Mouse (Mus musculus) hindbrain, embryonic 13.5 days (tissue): ENCODE results near the gene Slc52a3. TPM values are rescaled to one million over a fixed set of nuclear protein-coding genes. Genes with fewer than 3 reads are reported as not detected.

Experiments
- microRNA counts: library from miRNA; unstranded; fragments of <30 nt; microRNA quantifications from one replicate; lab custom pipeline; 2016
- microRNA-seq: library from miRNA; unstranded; fragments of <30 nt; microRNA quantifications from one replicate; pipeline ENCODE4, GENCODE M21; 2016
- polyA plus RNA-seq: library from polyadenylated mRNA; unstranded; fragments of >200 nt; fragmentation: Nextera tagmentation; extraction: Ambion mirVana; gene quantifications from 2 replicates; pipeline ENCODE4 v1.2.1, GENCODE M21; 2015

Gene Slc52a3
- polyA plus RNA-seq, 1 experiment from 2014 or later, result 0.55 TPM

MicroRNAs encoded within 50 kb of the gene (microRNA counts, 519-probe panel; counts per million panel counts)
- 51.3 counts per million for microRNA mmu-miR-1953 (lab: Ali Mortazavi, UCI)

Small RNA genes lying within 50 kb of the gene (microRNA-seq; reads per million reads assigned to microRNA genes)
- not detected for gene Mir1953

Other genes starting within 250 kb of the Slc52a3 start
- gene Rspo4, start 153.6 kb upstream of the Slc52a3 start, polyA plus RNA-seq, result 0.39 and 0.47 TPM in 2 replicates
- gene Angpt4, start 85.3 kb upstream of the Slc52a3 start, polyA plus RNA-seq, result 0.35 and 0.64 TPM in 2 replicates
- 68.1 and 71.4 TPM in 2 replicates for gene Fam110a, start 16.3 kb upstream of the Slc52a3 start, polyA plus RNA-seq
- 24.0 and 27.8 TPM in 2 replicates for gene Scrt2, start 85.0 kb downstream of the Slc52a3 start, polyA plus RNA-seq
- 16.1 and 16.8 TPM in 2 replicates for gene Srxn1, start 109.0 kb downstream of the Slc52a3 start, polyA plus RNA-seq
- gene Tcf15, start 147.1 kb downstream of the Slc52a3 start, polyA plus RNA-seq, result 2.8 and 3.2 TPM in 2 replicates
- 122 and 127 TPM in 2 replicates for gene Csnk2a1, start 230.3 kb downstream of the Slc52a3 start, polyA plus RNA-seq